Mouse (Mus musculus) cerebellum, adult 2 months (tissue): ENCODE measurements around the gene Nova2.

ENCODE experiments used
- CTCF ChIP-seq: fragments of 200-500 bp; IDR thresholded peaks from 2 replicates; pipeline ENCODE4 v1.5.1; 2011; ENCODE audit warnings: low read depth, mild to moderate bottlenecking, control low read depth, low read length, moderate library complexity, borderline replicate concordance; ENCODE audit not compliant: insufficient read depth
- POLR2A ChIP-seq: fragments of 200-500 bp; IDR thresholded peaks from 2 replicates; pipeline ENCODE4 v1.6.1; 2011; ENCODE audit warnings: low read length, control low read depth, borderline replicate concordance; ENCODE audit not compliant: insufficient read depth

- TF ChIP-seq CTCF: no peak
- TF ChIP-seq POLR2A: no peak
Measured at GRCm38 (mm10) chr7:18949781-18950522, 24.3 kb downstream of the Nova2 start.
